Mouse (Mus musculus): ENCODE data around the gene Pip4k2a. TPM values are rescaled to one million over a fixed set of nuclear protein-coding genes. Genes with fewer than 3 reads are reported as not detected.

Gene Pip4k2a
- total and polyA plus RNA-seq, 3 experiments = 33.9 to 102 (median 72.3) TPM

GRCm38 (mm10) chr2:18800646-18801251 is 197.2 kb downstream of the Pip4k2a start:
- TF ChIP-seq TAL1 (conservative IDR thresholded peaks at IDR 0.05; ENCODE audit: low read depth, low read length) (no peak), GATA2 (IDR thresholded peaks at IDR 0.05; ENCODE audit: borderline replicate concordance, low read depth, low read length) (no peak), CTCF (IDR thresholded peaks at IDR 0.05; ENCODE audit: low read depth, low read length) (no peak), GATA1 (IDR thresholded peaks at IDR 0.05; ENCODE audit: borderline replicate concordance, low read length) (no peak), POLR2AphosphoS5 (IDR thresholded peaks at IDR 0.05; ENCODE audit: insufficient replicate concordance, low read depth, low read length) (no peak)
- Histone ChIP-seq H3K4me1 (ENCODE audit: insufficient read depth, low read depth, low read length) (no peaks in the 10 kb centered on the region), H3K9me3 (replicated peaks) (no peaks in the 10 kb centered on the region), H3K27me3 (ENCODE audit: insufficient read depth, low read length) (peaks cover 21% of the 10 kb centered on the region), H3K4me3 (ENCODE audit: low read depth, low read length) (no peak overlapping the region), H3K36me3 (replicated peaks) (no peaks in the 10 kb centered on the region)
- DNase-seq (ENCODE audit: low spot score) (no peak), ATAC-seq (ENCODE audit: extremely low read depth, insufficient number of reproducible peaks, low FRiP score, poor library complexity, severe bottlenecking) (no peak)

GRCm38 (mm10) chr2:18799966-18800645 is 197.8 kb downstream of the Pip4k2a start:
- H3K9me3 ChIP-seq (replicated peaks) = no peaks in the 10 kb centered on the region
- DNase-seq (ENCODE audit: low spot score) (no peak), ATAC-seq (ENCODE audit: extremely low read depth, insufficient number of reproducible peaks, low FRiP score, poor library complexity, severe bottlenecking) (no peak)
- H3K4me3 ChIP-seq (ENCODE audit: low read depth, low read length) = no peak overlapping the region
- TF ChIP-seq GATA2 (IDR thresholded peaks at IDR 0.05; ENCODE audit: borderline replicate concordance, low read depth, low read length) (no peak), CTCF (IDR thresholded peaks at IDR 0.05; ENCODE audit: low read depth, low read length) (no peak), GATA1 (IDR thresholded peaks at IDR 0.05; ENCODE audit: borderline replicate concordance, low read length) (no peak), TAL1 (conservative IDR thresholded peaks at IDR 0.05; ENCODE audit: low read depth, low read length) (no peak), POLR2AphosphoS5 (IDR thresholded peaks at IDR 0.05; ENCODE audit: insufficient replicate concordance, low read depth, low read length) (no peak)
- no peaks in the 10 kb centered on the region for H3K36me3 ChIP-seq (replicated peaks)
- H3K4me1 ChIP-seq (ENCODE audit: insufficient read depth, low read depth, low read length) = no peaks in the 10 kb centered on the region
- peaks cover 21% of the 10 kb centered on the region for H3K27me3 ChIP-seq (ENCODE audit: insufficient read depth, low read length)

- ATAC-seq (ENCODE audit: extremely low read depth, insufficient number of reproducible peaks, low FRiP score, poor library complexity, severe bottlenecking) (no peak), DNase-seq (ENCODE audit: low spot score) (no peak)
- Histone ChIP-seq H3K4me3 (ENCODE audit: low read depth, low read length) (no peak overlapping the region), H3K36me3 (replicated peaks) (no peaks in the 10 kb centered on the region), H3K9me3 (replicated peaks) (no peaks in the 10 kb centered on the region), H3K27me3 (ENCODE audit: insufficient read depth, low read length) (peaks cover 21% of the 10 kb centered on the region), H3K4me1 (ENCODE audit: insufficient read depth, low read depth, low read length) (no peaks in the 10 kb centered on the region)
- TF ChIP-seq GATA2 (IDR thresholded peaks at IDR 0.05; ENCODE audit: borderline replicate concordance, low read depth, low read length) (no peak), CTCF (IDR thresholded peaks at IDR 0.05; ENCODE audit: low read depth, low read length) (no peak), POLR2AphosphoS5 (IDR thresholded peaks at IDR 0.05; ENCODE audit: insufficient replicate concordance, low read depth, low read length) (no peak), TAL1 (conservative IDR thresholded peaks at IDR 0.05; ENCODE audit: low read depth, low read length) (no peak), GATA1 (IDR thresholded peaks at IDR 0.05; ENCODE audit: borderline replicate concordance, low read length) (no peak)
Observed at GRCm38 (mm10) chr2:18799265-18799965, 198.5 kb downstream of the Pip4k2a start.

- no peaks in the 10 kb centered on the region for H3K9me3 ChIP-seq (replicated peaks)
- H3K4me1 ChIP-seq (ENCODE audit: insufficient read depth, low read depth, low read length) = no peaks in the 10 kb centered on the region
- ATAC-seq (ENCODE audit: extremely low read depth, insufficient number of reproducible peaks, low FRiP score, poor library complexity, severe bottlenecking) (no peak), DNase-seq (ENCODE audit: low spot score) (no peak)
- peaks cover 21% of the 10 kb centered on the region for H3K27me3 ChIP-seq (ENCODE audit: insufficient read depth, low read length)
- TF ChIP-seq GATA1 (IDR thresholded peaks at IDR 0.05; ENCODE audit: borderline replicate concordance, low read length) (no peak), TAL1 (conservative IDR thresholded peaks at IDR 0.05; ENCODE audit: low read depth, low read length) (no peak), CTCF (IDR thresholded peaks at IDR 0.05; ENCODE audit: low read depth, low read length) (no peak), POLR2AphosphoS5 (IDR thresholded peaks at IDR 0.05; ENCODE audit: insufficient replicate concordance, low read depth, low read length) (no peak), GATA2 (IDR thresholded peaks at IDR 0.05; ENCODE audit: borderline replicate concordance, low read depth, low read length) (no peak)
- H3K4me3 ChIP-seq (ENCODE audit: low read depth, low read length) = no peak overlapping the region
- no peaks in the 10 kb centered on the region for H3K36me3 ChIP-seq (replicated peaks)
Observed at GRCm38 (mm10) chr2:18797776-18798175, 200.2 kb downstream of the Pip4k2a start.

GRCm38 (mm10) chr2:18794261-18794660 is 203.7 kb downstream of the Pip4k2a start:
- no peaks in the 10 kb centered on the region for H3K9me3 ChIP-seq (replicated peaks)
- TF ChIP-seq GATA2 (IDR thresholded peaks at IDR 0.05; ENCODE audit: borderline replicate concordance, low read depth, low read length) (no peak), GATA1 (IDR thresholded peaks at IDR 0.05; ENCODE audit: borderline replicate concordance, low read length) (no peak), POLR2AphosphoS5 (IDR thresholded peaks at IDR 0.05; ENCODE audit: insufficient replicate concordance, low read depth, low read length) (no peak)
- H3K4me3 ChIP-seq (ENCODE audit: low read depth, low read length) = no peak overlapping the region
- ATAC-seq (ENCODE audit: extremely low read depth, insufficient number of reproducible peaks, low FRiP score, poor library complexity, severe bottlenecking) (no peak), DNase-seq (ENCODE audit: low spot score) (no peak)
- peaks cover 4% of the 10 kb centered on the region for H3K27me3 ChIP-seq (ENCODE audit: insufficient read depth, low read length)
- H3K4me1 ChIP-seq (ENCODE audit: insufficient read depth, low read depth, low read length) = no peaks in the 10 kb centered on the region
- H3K36me3 ChIP-seq (replicated peaks) = no peaks in the 10 kb centered on the region

Other genes with a start within 250 kb of the Pip4k2a start
- gene 4930426L09Rik, start 217 bp upstream of the Pip4k2a start, total RNA-seq (2014; fragmentation: Nextera tagmentation) = 8.7 and 13.8 TPM in 2 replicates
- gene 4930426L09Rik, start 217 bp upstream of the Pip4k2a start, total RNA-seq (2017) = 1.6 and 2.0 TPM in 2 replicates
- 0.23 and 0.36 TPM in 2 replicates for gene 4930426L09Rik, start 217 bp upstream of the Pip4k2a start, polyA plus RNA-seq (2012)
- not detected in 2 replicates for gene Armc3, start 201.2 kb upstream of the Pip4k2a start, total RNA-seq (2014; fragmentation: Nextera tagmentation)
- 0.12 and 0.16 TPM in 2 replicates for gene Armc3, start 201.2 kb upstream of the Pip4k2a start, total RNA-seq (2017)
- gene Armc3, start 201.2 kb upstream of the Pip4k2a start, polyA plus RNA-seq (2012) = 0.02 TPM in 1 of 2 replicates, not detected in the other

Measured in G1E (cell line).